Mouse (Mus musculus) megakaryocyte, embryonic 14.5 days (primary cell): ENCODE results near the gene Slc22a23.

Experiments
- FLI1 ChIP-seq: IDR thresholded peaks from 2 replicates; pipeline ENCODE4 v1.6.1; 2012; ENCODE audit warnings: low read length, inconsistent platforms, mixed read lengths
- GATA1 ChIP-seq: IDR thresholded peaks from 3 replicates; pipeline ENCODE4 v1.6.1; 2012; ENCODE audit warnings: mixed read lengths, low read length, inconsistent platforms, borderline replicate concordance

- TF ChIP-seq GATA1 (no peak), FLI1 (no peak)
Measured at GRCm38 (mm10) chr13:34239371-34240086, 105.5 kb downstream of the Slc22a23 start.
